Mouse (Mus musculus): ENCODE results near the gene Ak2. TPM values are rescaled to one million over a fixed set of nuclear protein-coding genes. Genes with fewer than 3 reads are reported as not detected.

Ak2 gene
- total and polyA plus RNA-seq, 3 experiments = 330 to 366 TPM; not detected in 1

GRCm38 (mm10) chr4:129024775-129025174 lies 33.0 kb downstream of the Ak2 start:
- Histone ChIP-seq H3K4me1 (ENCODE audit: control insufficient read depth in 1 of 2, insufficient read depth in 2 of 2, low read length in 2 of 2) (peaks cover 4 to 13% of the 10 kb centered on the region in 2 experiments; a peak in 3 of 4 replicates), H3K4me3 (ENCODE audit: control insufficient read depth in 1 of 2, insufficient read depth in 1 of 2, low read depth in 2 of 2, low read length in 2 of 2) (peak overlapping the region; percentile 6 to 9; a peak in 2 of 4 replicates), H3K27ac (ENCODE audit: control insufficient read depth, low read depth, low read length) (peak overlapping the region; percentile 44), H3K36me3 (ENCODE audit: control insufficient read depth in 1 of 2, insufficient read depth in 2 of 2, low read length in 2 of 2) (peaks cover 0 to 8% of the 10 kb centered on the region in 2 experiments; a peak in 2 of 4 replicates), H3K9ac (ENCODE audit: control insufficient read depth, low read depth, low read length, poor library complexity, severe bottlenecking) (peak overlapping the region; percentile 51), H3K27me3 (ENCODE audit: control insufficient read depth in 1 of 2, insufficient read depth in 2 of 2, low read length in 2 of 2) (no peaks in the 10 kb centered on the region), H3K79me2 (ENCODE audit: control insufficient read depth, insufficient read depth, low read length, poor library complexity) (no peaks in the 10 kb centered on the region), H3K9me3 (replicated peaks; ENCODE audit: insufficient read depth, low read length) (no peaks in the 10 kb centered on the region)
- DNase-seq (ENCODE audit: low read depth, low spot score) = peak; percentile 97
- 0 out of 2 replicates have a peak, but pooled peaks have one; percentile 12 for TF ChIP-seq SMC3 (IDR thresholded peaks at IDR 0.05; ENCODE audit: low read depth, low read length)
- TF ChIP-seq UBTF (IDR thresholded peaks at IDR 0.05; ENCODE audit: borderline replicate concordance, insufficient read depth, low read depth, low read length) = 0 out of 2 replicates have a peak, but pooled peaks have one; percentile 55
- TF ChIP-seq ZC3H11A (IDR thresholded peaks at IDR 0.05; ENCODE audit: low read depth, low read length) = no peak
- TF ChIP-seq ZKSCAN1 (IDR thresholded peaks at IDR 0.05; ENCODE audit: low read depth, low read length) = no peak
- TF ChIP-seq CHD2 (IDR thresholded peaks at IDR 0.05; ENCODE audit: low read length) = no peak
- TF ChIP-seq MYB (IDR thresholded peaks at IDR 0.05; ENCODE audit: low read depth, low read length) = no peak
- no peak for TF ChIP-seq ZMIZ1 (IDR thresholded peaks at IDR 0.05; ENCODE audit: low read depth, low read length)
- no peak for TF ChIP-seq MAFK (IDR thresholded peaks at IDR 0.05; ENCODE audit: borderline replicate concordance, low read depth, low read length)
- no peak for TF ChIP-seq MEF2A (IDR thresholded peaks at IDR 0.05; ENCODE audit: extremely low read depth, insufficient replicate concordance, low read depth, low read length, poor library complexity, severe bottlenecking)
- TF ChIP-seq HCFC1 (IDR thresholded peaks at IDR 0.05; ENCODE audit: low read depth, low read length) = no peak
- no peak for TF ChIP-seq CTCF (IDR thresholded peaks at IDR 0.05 in 2 of 3, conservative IDR thresholded peaks at IDR 0.05 in 1 of 3; ENCODE audit: control insufficient read depth in 1 of 3, insufficient read depth in 1 of 3, low read depth in 2 of 3, low read length in 3 of 3, poor library complexity in 1 of 3, severe bottlenecking in 1 of 3)
- no peak for TF ChIP-seq MAX (IDR thresholded peaks at IDR 0.05; ENCODE audit: low read length)
- no peak for TF ChIP-seq ZNF384 (IDR thresholded peaks at IDR 0.05; ENCODE audit: low read depth, low read length)
- no peak for TF ChIP-seq RAD21 (IDR thresholded peaks at IDR 0.05; ENCODE audit: low read depth, low read length)
- no peak for TF ChIP-seq JUND (IDR thresholded peaks at IDR 0.05; ENCODE audit: low read depth, low read length)
- no peak for TF ChIP-seq POLR2AphosphoS5 (IDR thresholded peaks at IDR 0.05; ENCODE audit: borderline replicate concordance, low read depth, low read length)
- TF ChIP-seq POLR2AphosphoS2 (IDR thresholded peaks at IDR 0.05; ENCODE audit: low read length) = no peak
- no peak for TF ChIP-seq NELFE (IDR thresholded peaks at IDR 0.05; ENCODE audit: low read depth, low read length)
- no peak for TF ChIP-seq KAT2A (conservative IDR thresholded peaks at IDR 0.05; ENCODE audit: low read depth, low read length)
- TF ChIP-seq GABPA (IDR thresholded peaks at IDR 0.05; ENCODE audit: low read depth, low read length) = no peak
- no peak for TF ChIP-seq BHLHE40 (IDR thresholded peaks at IDR 0.05; ENCODE audit: borderline replicate concordance, low read depth, low read length)
- TF ChIP-seq TAL1 (IDR thresholded peaks at IDR 0.05; ENCODE audit: low read length) = peak; percentile 84
- peak; percentile 44 for TF ChIP-seq RCOR1 (IDR thresholded peaks at IDR 0.05; ENCODE audit: low read depth, low read length)
- TF ChIP-seq E2F4 (IDR thresholded peaks at IDR 0.05; ENCODE audit: borderline replicate concordance, low read depth, low read length) = no peak
- peak; percentile 71 for TF ChIP-seq ETS1 (IDR thresholded peaks at IDR 0.05; ENCODE audit: low read depth, low read length)
- no peak for TF ChIP-seq CHD1 (IDR thresholded peaks at IDR 0.05; ENCODE audit: low read depth, low read length)
- no peak for TF ChIP-seq USF2 (IDR thresholded peaks at IDR 0.05; ENCODE audit: borderline replicate concordance in 1 of 2, insufficient read depth in 1 of 2, low read depth in 1 of 2, low read length in 2 of 2)
- peak; percentile 67 to 71 for TF ChIP-seq EP300 (IDR thresholded peaks at IDR 0.05; ENCODE audit: low read depth in 1 of 2, low read length in 2 of 2)
- TF ChIP-seq TBP (IDR thresholded peaks at IDR 0.05; ENCODE audit: low read depth, low read length) = peak; percentile 62; the same call in 1 of the 2 replicates
- TF ChIP-seq MYC (IDR thresholded peaks at IDR 0.05; ENCODE audit: low read depth, low read length) = no peak
- TF ChIP-seq MAZ (IDR thresholded peaks at IDR 0.05; ENCODE audit: low read depth, low read length) = no peak
- TF ChIP-seq MXI1 (IDR thresholded peaks at IDR 0.05; ENCODE audit: low read depth, low read length) = no peak
- 0 out of 2 replicates have a peak, but pooled peaks have one; percentile 39 for TF ChIP-seq ELF1 (IDR thresholded peaks at IDR 0.05; ENCODE audit: low read depth, low read length)
- peak; percentile 67 for TF ChIP-seq SIN3A (IDR thresholded peaks at IDR 0.05; ENCODE audit: low read length)
- TF ChIP-seq TCF12 (IDR thresholded peaks at IDR 0.05; ENCODE audit: low read depth, low read length) = peak; percentile 80
- TF ChIP-seq GATA1 (IDR thresholded peaks at IDR 0.05; ENCODE audit: low read depth, low read length) = peak; percentile 88
- 0 out of 4 replicates have a peak, but pooled peaks of 1 of the 2 experiments have one; percentile 20 for TF ChIP-seq POLR2A (IDR thresholded peaks at IDR 0.05; ENCODE audit: control insufficient read depth in 1 of 2, insufficient read depth in 1 of 2, low read depth in 1 of 2, low read length in 2 of 2, poor library complexity in 1 of 2)
- TF ChIP-seq USF1 (IDR thresholded peaks at IDR 0.05; ENCODE audit: low read depth, low read length) = no peak

All from MEL (cell line).